ENCODE assay signal across 21 mouse cellular contexts in genomic region chr16:18472976-18473375, GRCm38 (mm10). TPM values are rescaled to one million over a fixed set of nuclear protein-coding genes. Genes with fewer than 3 reads are reported as not detected.
DNase-seq lines count a peak whose midpoint lies in the region; ATAC-seq lines count a peak whose summit lies in the region.
"Had no signal": no experiment of that assay in that cellular context is flagged by ENCODE, and none has a peak within 500 bp of the region (broad histone marks: within the 10 kb centered on the region; RNA-seq: fewer than 3 reads in every experiment).

No protein-coding gene starts in this region.

- ATAC-seq in liver, embryonic 13.5 days (ENCODE audit: low read depth), result peak; percentile 50; the same call in 1 of the 2 replicates
- ATAC-seq in intestine, embryonic 16.5 days, result peak; percentile 75
- peak; percentile 58; the same call in 1 of the 2 replicates for ATAC-seq in stomach, embryonic 16.5 days (ENCODE audit: insufficient read depth, low FRiP score)
- ATAC-seq: forebrain, embryonic 15.5 days had no signal

- no peaks in the 10 kb centered on the region for H3K9me3 ChIP-seq in liver, embryonic 13.5 days (replicated peaks)
- no peaks in the 10 kb centered on the region for H3K9me3 ChIP-seq in intestine, embryonic 16.5 days (ENCODE audit: control insufficient read depth, low read length)
- H3K9me3 ChIP-seq in stomach, embryonic 16.5 days (replicated peaks; ENCODE audit: control insufficient read depth, low read length), result no peaks in the 10 kb centered on the region
- H3K9me3 ChIP-seq: embryonic facial prominence, embryonic 13.5 days; forebrain, embryonic 15.5 days; heart, embryonic 10.5 days; hindbrain, embryonic 12.5 days; kidney, embryonic 15.5 days; limb, embryonic 15.5 days had no signal

- no peaks in the 10 kb centered on the region for H3K27me3 ChIP-seq in liver, embryonic 13.5 days
- no peaks in the 10 kb centered on the region for H3K27me3 ChIP-seq in intestine, embryonic 16.5 days (replicated peaks; ENCODE audit: control insufficient read depth, insufficient read depth, low read length)
- H3K27me3 ChIP-seq in stomach, embryonic 16.5 days (ENCODE audit: control insufficient read depth, insufficient read depth, low read length), result no peaks in the 10 kb centered on the region
- H3K27me3 ChIP-seq: embryonic facial prominence, embryonic 13.5 days; forebrain, embryonic 15.5 days; hindbrain, embryonic 12.5 days; kidney, embryonic 15.5 days; limb, embryonic 15.5 days had no signal

- no peak for DNase-seq in liver, embryonic 13.5 days
- DNase-seq in liver, result no peak
- DNase-seq in testis, postnatal 10 days (ENCODE audit: low spot score), result peak; percentile 42
- no peak for DNase-seq in testis, postnatal 14 days (ENCODE audit: low spot score)
- DNase-seq in natural killer cell, adult 2 months (ENCODE audit: low spot score in 2 of 2), result no peak
- DNase-seq: adrenal gland, postnatal 36 days; B cell, adult 2 months; cerebellum, adult 11-12 months; cerebellum, postnatal 14 days; gastrocnemius, postnatal 36 days; kidney, postnatal 4 days; lung, postnatal 36 days; right cerebral cortex, postnatal 4 days had no signal

- 84% methylated on average over 8 of the region's 8 CpGs for WGBS in liver, embryonic 13.5 days (ENCODE audit: insufficient replicate concordance)
- whole genome bisulfite sequencing in intestine, embryonic 16.5 days, result 86% methylated on average over 8 of the region's 8 CpGs
- WGBS in stomach, embryonic 16.5 days, result 78% methylated on average over 8 of the region's 8 CpGs

- H3K36me3 ChIP-seq in liver, embryonic 13.5 days, result peaks cover 100% of the 10 kb centered on the region
- H3K36me3 ChIP-seq in intestine, embryonic 16.5 days (ENCODE audit: control insufficient read depth, insufficient read depth, low read length), result peaks cover 7% of the 10 kb centered on the region; the same call in 1 of the 2 replicates
- no peaks in the 10 kb centered on the region for H3K36me3 ChIP-seq in stomach, embryonic 16.5 days (ENCODE audit: control insufficient read depth, insufficient read depth, low read length)
- H3K36me3 ChIP-seq: forebrain, embryonic 15.5 days had no signal

- no peaks in the 10 kb centered on the region for H3K4me1 ChIP-seq in liver, embryonic 13.5 days (replicated peaks)
- H3K4me1 ChIP-seq in intestine, embryonic 16.5 days (ENCODE audit: control insufficient read depth, insufficient read depth, low read length), result no peaks in the 10 kb centered on the region
- H3K4me1 ChIP-seq in stomach, embryonic 16.5 days (ENCODE audit: control insufficient read depth, insufficient read depth, low read length), result no peaks in the 10 kb centered on the region
- H3K4me1 ChIP-seq: forebrain, embryonic 15.5 days; limb, embryonic 15.5 days had no signal

- H3K27ac ChIP-seq in liver, embryonic 13.5 days, result no peak overlapping the region
- no peak overlapping the region for H3K27ac ChIP-seq in intestine, embryonic 16.5 days (ENCODE audit: low read length)
- no peak overlapping the region for H3K27ac ChIP-seq in stomach, embryonic 16.5 days (ENCODE audit: low read length)
- H3K27ac ChIP-seq: embryonic facial prominence, embryonic 13.5 days; forebrain, embryonic 15.5 days; heart, embryonic 10.5 days; hindbrain, embryonic 12.5 days; kidney, embryonic 15.5 days; limb, embryonic 15.5 days had no signal

- H3K4me3 ChIP-seq in liver, embryonic 13.5 days (replicated peaks), result no peak overlapping the region
- no peak overlapping the region for H3K4me3 ChIP-seq in intestine, embryonic 16.5 days (ENCODE audit: low read length)
- H3K4me3 ChIP-seq in stomach, embryonic 16.5 days (replicated peaks; ENCODE audit: low read length), result no peak overlapping the region
- H3K4me3 ChIP-seq: embryonic facial prominence, embryonic 13.5 days; forebrain, embryonic 15.5 days; heart, embryonic 10.5 days; hindbrain, embryonic 12.5 days; kidney, embryonic 15.5 days; limb, embryonic 15.5 days had no signal

- H3K4me2 ChIP-seq in liver, embryonic 13.5 days, result no peak overlapping the region
- no peak overlapping the region for H3K4me2 ChIP-seq in intestine, embryonic 16.5 days (ENCODE audit: low read depth, low read length)
- no peak overlapping the region for H3K4me2 ChIP-seq in stomach, embryonic 16.5 days (ENCODE audit: low read depth, low read length)
- H3K4me2 ChIP-seq: embryonic facial prominence, embryonic 13.5 days; forebrain, embryonic 15.5 days; hindbrain, embryonic 12.5 days; kidney, embryonic 15.5 days; limb, embryonic 15.5 days had no signal

- no peak overlapping the region for H3K9ac ChIP-seq in liver, embryonic 13.5 days
- H3K9ac ChIP-seq in intestine, embryonic 16.5 days (ENCODE audit: low read depth, low read length), result no peak overlapping the region
- H3K9ac ChIP-seq in stomach, embryonic 16.5 days (ENCODE audit: low read length), result no peak overlapping the region
- H3K9ac ChIP-seq: embryonic facial prominence, embryonic 13.5 days; forebrain, embryonic 15.5 days; hindbrain, embryonic 12.5 days; kidney, embryonic 15.5 days; limb, embryonic 15.5 days had no signal

RNA-seq across cellular contexts. Expression of gene Gnb1l, which starts 25.5 kb away (rescaled TPM):
- polyA plus RNA-seq in liver, embryonic 13.5 days (2015; fragmentation: Nextera tagmentation; extraction: Ambion mirVana), result 14.0 and 14.9 TPM in 2 replicates
- 13.3 and 14.4 TPM in 2 replicates for polyA plus RNA-seq in intestine, embryonic 16.5 days (2015; fragmentation: Nextera tagmentation; extraction: Ambion mirVana)
- 11.7 and 11.9 TPM in 2 replicates for polyA plus RNA-seq in stomach, embryonic 16.5 days (2015; fragmentation: Nextera tagmentation; extraction: Ambion mirVana)

RNA-seq across cellular contexts. Expression of gene Rtl10, which starts 25.7 kb away (rescaled TPM):
- 1.4 and 1.9 TPM in 2 replicates for polyA plus RNA-seq in liver, embryonic 13.5 days (2015; fragmentation: Nextera tagmentation; extraction: Ambion mirVana)
- 2.0 and 2.4 TPM in 2 replicates for polyA plus RNA-seq in intestine, embryonic 16.5 days (2015; fragmentation: Nextera tagmentation; extraction: Ambion mirVana)
- 2.1 and 3.2 TPM in 2 replicates for polyA plus RNA-seq in stomach, embryonic 16.5 days (2015; fragmentation: Nextera tagmentation; extraction: Ambion mirVana)

RNA-seq across cellular contexts. Expression of gene Comt, which starts 46.3 kb away (rescaled TPM):
- 109 and 110 TPM in 2 replicates for polyA plus RNA-seq in liver, embryonic 13.5 days (2015; fragmentation: Nextera tagmentation; extraction: Ambion mirVana)
- 109 and 110 TPM in 2 replicates for polyA plus RNA-seq in intestine, embryonic 16.5 days (2015; fragmentation: Nextera tagmentation; extraction: Ambion mirVana)
- polyA plus RNA-seq in stomach, embryonic 16.5 days (2015; fragmentation: Nextera tagmentation; extraction: Ambion mirVana), result 105 and 119 TPM in 2 replicates

RNA-seq across cellular contexts. Expression of gene Txnrd2, which starts 46.8 kb away (rescaled TPM):
- 105 and 112 TPM in 2 replicates for polyA plus RNA-seq in liver, embryonic 13.5 days (2015; fragmentation: Nextera tagmentation; extraction: Ambion mirVana)
- 28.4 and 29.8 TPM in 2 replicates for polyA plus RNA-seq in intestine, embryonic 16.5 days (2015; fragmentation: Nextera tagmentation; extraction: Ambion mirVana)
- polyA plus RNA-seq in stomach, embryonic 16.5 days (2015; fragmentation: Nextera tagmentation; extraction: Ambion mirVana), result 19.2 and 23.7 TPM in 2 replicates
